Mouse (Mus musculus) spleen, adult 2 months (tissue): ENCODE results near the gene Chrna9.

ENCODE experiments used
- CTCF ChIP-seq: fragments of 200-500 bp; IDR thresholded peaks from 2 replicates; pipeline ENCODE4 v1.5.1; 2011; ENCODE audit warnings: mild to moderate bottlenecking, inconsistent platforms; ENCODE audit not compliant: insufficient read depth, insufficient read length, insufficient replicate concordance; ENCODE audit errors: extremely low read depth
- POLR2A ChIP-seq: fragments of 200-500 bp; IDR thresholded peaks from 2 replicates; pipeline ENCODE4 v1.6.1; 2011; ENCODE audit warnings: low read depth, low read length, inconsistent platforms

DNA sequence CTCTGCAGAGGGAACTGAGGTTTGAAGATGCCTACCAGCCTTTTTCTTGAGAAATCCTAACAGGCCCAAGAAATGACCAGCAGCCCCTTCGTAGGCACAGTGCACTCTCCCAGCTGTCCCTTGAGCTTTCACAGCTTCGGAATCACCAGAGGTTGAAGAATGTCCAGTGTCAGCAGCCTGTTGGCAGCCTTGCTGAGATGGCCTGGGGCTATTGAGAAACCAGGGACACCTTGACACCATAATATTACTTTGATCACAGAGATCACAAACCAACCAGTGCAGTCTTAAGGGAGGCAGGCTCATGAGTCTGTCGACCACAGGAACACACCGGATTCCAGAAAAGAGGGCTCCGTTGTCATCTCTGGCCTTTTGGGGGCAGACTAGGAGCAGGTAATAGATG, 66.5 kb downstream of the Chrna9 start:
- TF ChIP-seq POLR2A (no peak), CTCF (no peak)
